Mouse (Mus musculus): Measurements from ENCODE around the gene Arhgap15. TPM values are rescaled to one million over a fixed set of nuclear protein-coding genes. Genes with fewer than 3 reads are reported as not detected.

Gene Arhgap15
- total and polyA plus RNA-seq, 2 experiments from 2014 or later = 1.2 to 2.0 TPM

DNA sequence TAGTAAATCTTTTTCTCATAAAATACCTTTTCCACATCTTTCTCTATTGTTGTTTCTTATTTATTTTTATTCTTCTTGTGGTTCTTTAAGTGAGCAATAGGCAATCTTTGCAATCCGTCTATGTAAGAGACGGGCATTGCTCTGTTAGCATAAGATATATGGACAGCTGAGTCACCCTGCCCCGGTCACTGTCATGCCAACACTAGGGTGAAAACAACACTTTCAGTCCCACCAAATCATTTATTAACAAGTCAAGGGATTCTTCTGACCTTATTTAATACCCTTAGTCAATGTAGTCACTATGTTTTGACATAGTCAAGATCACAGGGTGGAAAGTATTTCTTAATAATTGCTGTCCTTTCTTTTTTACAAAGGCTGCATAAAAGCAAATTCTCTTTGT is 525.8 kb downstream of the Arhgap15 start:
- Histone ChIP-seq H3K4me3 (ENCODE audit: low read depth, low read length) (no peak overlapping the region), H3K9me3 (ENCODE audit: low read length) (no peaks in the 10 kb centered on the region), H3K36me3 (ENCODE audit: insufficient read depth) (no peaks in the 10 kb centered on the region), H3K4me1 (ENCODE audit: insufficient read depth) (no peaks in the 10 kb centered on the region), H3K27me3 (ENCODE audit: insufficient read depth, low read length) (no peaks in the 10 kb centered on the region), H3K4me2 (ENCODE audit: low read depth) (no peak overlapping the region), H3K9ac (no peak overlapping the region), H3K27ac (ENCODE audit: low read depth, low read length) (no peak overlapping the region)
- DNase-seq = no peak
- no peak for TF ChIP-seq CTCF (IDR thresholded peaks at IDR 0.05; ENCODE audit: low read depth)
- ATAC-seq = no peak
- 89% methylated on average over 3 of the region's 3 CpGs for WGBS

DNA sequence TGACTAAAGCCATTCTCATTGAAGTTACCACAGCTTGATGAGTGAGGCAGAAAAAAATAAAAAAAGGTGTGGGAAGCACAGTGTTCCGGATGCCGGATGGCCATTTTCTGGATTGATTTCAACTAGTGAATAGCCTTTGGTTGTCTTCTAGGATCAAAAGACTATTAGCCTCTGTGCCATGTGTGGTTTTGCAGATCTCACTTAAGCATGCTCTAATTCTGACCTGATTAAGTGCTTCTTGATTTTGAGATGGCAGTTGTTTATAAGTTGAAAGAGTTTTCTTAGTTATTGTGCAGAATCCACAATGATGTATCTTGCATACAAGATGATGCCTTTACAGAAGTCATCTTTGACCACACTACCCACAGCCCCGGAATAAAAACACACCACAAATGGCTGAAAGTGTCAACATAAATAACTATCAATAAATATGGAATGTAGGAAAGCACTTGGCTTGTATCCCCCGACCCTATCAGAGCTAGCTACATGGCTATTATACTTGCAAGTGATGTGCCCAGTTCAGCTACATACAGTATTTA is 537.6 kb downstream of the Arhgap15 start:
- Histone ChIP-seq H3K27ac (ENCODE audit: low read depth, low read length) (no peak overlapping the region), H3K9me3 (ENCODE audit: low read length) (no peaks in the 10 kb centered on the region), H3K36me3 (ENCODE audit: insufficient read depth) (no peaks in the 10 kb centered on the region), H3K4me2 (ENCODE audit: low read depth) (no peak overlapping the region), H3K4me1 (ENCODE audit: insufficient read depth) (no peaks in the 10 kb centered on the region), H3K27me3 (ENCODE audit: insufficient read depth, low read length) (no peaks in the 10 kb centered on the region), H3K4me3 (ENCODE audit: low read depth, low read length) (no peak overlapping the region), H3K9ac (no peak overlapping the region)
- 86% methylated on average over 4 of the region's 4 CpGs for WGBS
- no peak for TF ChIP-seq CTCF (IDR thresholded peaks at IDR 0.05; ENCODE audit: low read depth)
- no peak for ATAC-seq
- DNase-seq = no peak

DNA sequence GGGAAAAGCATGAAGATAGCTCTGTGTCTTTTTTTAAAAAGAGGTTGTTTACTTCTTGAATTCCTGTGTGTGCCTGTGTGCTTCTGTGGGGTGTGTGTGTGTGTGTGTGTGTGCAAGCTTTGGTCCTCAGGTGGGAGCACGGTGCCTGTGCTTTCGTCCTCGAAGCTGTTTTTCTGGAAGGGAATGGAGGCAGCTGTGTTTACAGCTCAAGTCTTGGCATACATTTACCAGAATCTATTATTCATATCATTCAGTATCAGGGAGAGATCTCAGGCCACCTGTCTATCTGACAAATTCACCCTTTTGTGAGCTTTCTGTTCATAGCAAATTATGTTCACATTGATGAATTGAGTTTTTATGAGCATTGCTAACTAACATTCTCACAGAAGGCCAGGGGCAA is 550.5 kb downstream of the Arhgap15 start:
- H3K9me3 ChIP-seq (ENCODE audit: low read length) = no peaks in the 10 kb centered on the region
- TF ChIP-seq CTCF (IDR thresholded peaks at IDR 0.05; ENCODE audit: low read depth) = no peak
- H3K4me3 ChIP-seq (ENCODE audit: low read depth, low read length) = no peak overlapping the region
- WGBS = 21% methylated on average over 3 of the region's 3 CpGs
- ATAC-seq (peak; percentile 63), DNase-seq (peak; percentile 64)
- H3K9ac ChIP-seq = no peak overlapping the region
- no peaks in the 10 kb centered on the region for H3K36me3 ChIP-seq (ENCODE audit: insufficient read depth)
- no peak overlapping the region for H3K4me2 ChIP-seq (ENCODE audit: low read depth)
- H3K27ac ChIP-seq (ENCODE audit: low read depth, low read length) = peak overlapping the region; percentile 72
- H3K27me3 ChIP-seq (ENCODE audit: insufficient read depth, low read length) = no peaks in the 10 kb centered on the region
- H3K4me1 ChIP-seq (ENCODE audit: insufficient read depth) = peaks cover 8% of the 10 kb centered on the region; the same call in 1 of the 2 replicates

DNA sequence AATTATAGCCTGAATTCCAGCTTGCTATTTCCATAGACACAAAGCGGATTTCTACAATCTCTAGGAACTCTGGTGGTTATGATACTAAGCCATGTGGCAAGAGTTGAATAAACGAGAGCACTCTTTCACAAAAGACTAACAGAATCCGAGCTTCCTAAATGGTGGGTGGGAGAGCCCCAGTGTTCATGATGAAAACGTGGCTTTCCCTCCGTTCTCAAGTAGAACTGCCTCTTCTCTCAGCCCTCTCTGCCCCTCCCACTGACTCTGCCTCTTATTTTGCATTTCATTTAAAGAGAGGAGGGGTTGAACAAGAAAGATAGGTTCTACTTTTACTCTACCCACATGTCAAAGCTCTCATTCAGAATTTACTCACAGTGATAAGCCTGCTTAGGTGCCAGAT is 551.3 kb downstream of the Arhgap15 start:
- Histone ChIP-seq H3K27ac (ENCODE audit: low read depth, low read length) (peak overlapping the region; percentile 72), H3K36me3 (ENCODE audit: insufficient read depth) (no peaks in the 10 kb centered on the region), H3K9me3 (ENCODE audit: low read length) (no peaks in the 10 kb centered on the region), H3K9ac (no peak overlapping the region), H3K4me3 (ENCODE audit: low read depth, low read length) (no peak overlapping the region), H3K4me1 (ENCODE audit: insufficient read depth) (peaks cover 15% of the 10 kb centered on the region), H3K4me2 (ENCODE audit: low read depth) (no peak overlapping the region), H3K27me3 (ENCODE audit: insufficient read depth, low read length) (no peaks in the 10 kb centered on the region)
- WGBS = 14% methylated on average over 5 of the region's 5 CpGs
- DNase-seq (peak; percentile 73), ATAC-seq (peak; percentile 84)
- TF ChIP-seq CTCF (IDR thresholded peaks at IDR 0.05; ENCODE audit: low read depth) = no peak

DNA sequence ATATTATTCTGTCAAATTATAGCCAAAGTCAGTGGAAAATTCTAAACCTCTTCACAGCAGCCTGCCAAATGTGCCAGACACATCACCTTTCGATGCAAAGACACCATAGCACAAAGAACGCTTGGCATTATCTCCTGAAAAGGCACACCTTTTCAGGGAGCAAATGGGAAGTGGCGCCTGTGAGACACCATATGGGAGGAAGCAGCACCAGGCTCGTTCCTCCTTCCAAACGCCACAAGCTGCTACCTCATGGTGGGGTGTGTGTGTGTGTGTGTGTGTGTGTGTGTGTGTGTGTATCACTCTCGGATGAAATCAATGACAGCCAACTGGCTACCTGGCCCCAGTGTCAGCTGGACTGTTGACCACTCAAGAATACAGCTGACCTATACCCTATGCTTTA is 551.8 kb downstream of the Arhgap15 start:
- Histone ChIP-seq H3K4me3 (ENCODE audit: low read depth, low read length) (no peak overlapping the region), H3K27ac (ENCODE audit: low read depth, low read length) (peak overlapping the region; percentile 72), H3K9ac (no peak overlapping the region), H3K4me1 (ENCODE audit: insufficient read depth) (peaks cover 20% of the 10 kb centered on the region), H3K9me3 (ENCODE audit: low read length) (no peaks in the 10 kb centered on the region), H3K36me3 (ENCODE audit: insufficient read depth) (no peaks in the 10 kb centered on the region), H3K27me3 (ENCODE audit: insufficient read depth, low read length) (no peaks in the 10 kb centered on the region), H3K4me2 (ENCODE audit: low read depth) (no peak overlapping the region)
- ATAC-seq (peak; percentile 42; the same call in 1 of the 2 replicates), DNase-seq (peak; percentile 54)
- TF ChIP-seq CTCF (IDR thresholded peaks at IDR 0.05; ENCODE audit: low read depth) = no peak
- 59% methylated on average over 6 of the region's 6 CpGs for WGBS

DNA sequence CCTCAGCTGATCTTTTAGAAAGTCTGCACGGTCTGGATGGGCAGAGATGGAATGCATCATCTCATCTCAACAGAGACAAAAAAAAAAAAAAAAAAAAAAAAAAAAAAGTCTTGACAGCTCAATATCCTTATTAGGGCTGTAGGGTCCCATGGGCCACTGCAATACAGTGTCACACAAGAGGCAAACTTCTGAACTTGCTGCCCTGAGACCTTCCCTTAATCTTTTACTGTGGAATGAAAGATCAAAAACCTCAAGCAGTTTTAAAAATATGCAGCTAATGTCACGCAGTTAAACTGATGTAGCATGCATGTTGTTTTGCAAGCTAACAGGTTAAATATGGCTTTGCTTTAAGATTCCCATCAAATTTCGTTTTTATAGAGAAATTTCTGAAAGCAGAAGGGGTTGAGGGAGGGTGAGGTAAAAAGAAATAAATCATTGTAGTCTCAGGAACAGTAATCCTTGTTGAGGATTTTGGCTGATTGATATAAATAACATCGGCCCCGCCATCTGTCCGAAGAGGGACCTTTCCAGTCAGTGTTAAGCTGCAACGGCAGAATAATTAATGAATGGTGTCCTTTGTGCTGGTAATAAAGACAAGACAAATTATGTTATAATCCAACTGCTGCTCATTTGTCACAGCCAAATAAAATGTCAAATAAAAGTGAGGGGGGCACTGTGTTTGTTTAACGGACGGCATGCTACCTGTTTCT is 555.8 kb downstream of the Arhgap15 start:
- ATAC-seq (no peak), DNase-seq (peak; percentile 57)
- H3K4me3 ChIP-seq (ENCODE audit: low read depth, low read length) = no peak overlapping the region
- no peak overlapping the region for H3K4me2 ChIP-seq (ENCODE audit: low read depth)
- peak overlapping the region; percentile 73 for H3K27ac ChIP-seq (ENCODE audit: low read depth, low read length)
- no peaks in the 10 kb centered on the region for H3K9me3 ChIP-seq (ENCODE audit: low read length)
- no peak overlapping the region for H3K9ac ChIP-seq
- 17% methylated on average over 9 of the region's 9 CpGs for WGBS
- peaks cover 21% of the 10 kb centered on the region for H3K4me1 ChIP-seq (ENCODE audit: insufficient read depth)
- H3K36me3 ChIP-seq (ENCODE audit: insufficient read depth) = no peaks in the 10 kb centered on the region
- no peak for TF ChIP-seq CTCF (IDR thresholded peaks at IDR 0.05; ENCODE audit: low read depth)
- H3K27me3 ChIP-seq (ENCODE audit: insufficient read depth, low read length) = no peaks in the 10 kb centered on the region

All from forebrain, postnatal 0 days (tissue).